Mouse (Mus musculus): ENCODE data around the gene Kif2c.

- TF ChIP-seq UBTF (IDR thresholded peaks at IDR 0.05; ENCODE audit: borderline replicate concordance, insufficient read depth, low read depth, low read length) = no peak
- no peak for TF ChIP-seq BHLHE40 (IDR thresholded peaks at IDR 0.05; ENCODE audit: borderline replicate concordance, low read depth, low read length)
- no peak for TF ChIP-seq MXI1 (IDR thresholded peaks at IDR 0.05; ENCODE audit: low read depth, low read length)
- no peak for TF ChIP-seq MAX (IDR thresholded peaks at IDR 0.05; ENCODE audit: low read length)
- TF ChIP-seq CTCF (IDR thresholded peaks at IDR 0.05 in 2 of 3, conservative IDR thresholded peaks at IDR 0.05 in 1 of 3; ENCODE audit: control insufficient read depth in 1 of 3, insufficient read depth in 1 of 3, low read depth in 2 of 3, low read length in 3 of 3, poor library complexity in 1 of 3, severe bottlenecking in 1 of 3) = no peak
- TF ChIP-seq EP300 (IDR thresholded peaks at IDR 0.05; ENCODE audit: low read depth in 1 of 2, low read length in 2 of 2) = no peak
- no peak for TF ChIP-seq MEF2A (IDR thresholded peaks at IDR 0.05; ENCODE audit: extremely low read depth, insufficient replicate concordance, low read depth, low read length, poor library complexity, severe bottlenecking)
- TF ChIP-seq ZNF384 (IDR thresholded peaks at IDR 0.05; ENCODE audit: low read depth, low read length) = no peak
- no peak for TF ChIP-seq CHD1 (IDR thresholded peaks at IDR 0.05; ENCODE audit: low read depth, low read length)
- TF ChIP-seq MAZ (IDR thresholded peaks at IDR 0.05; ENCODE audit: low read depth, low read length) = no peak
- no peak for TF ChIP-seq GABPA (IDR thresholded peaks at IDR 0.05; ENCODE audit: low read depth, low read length)
- no peak for TF ChIP-seq ETS1 (IDR thresholded peaks at IDR 0.05; ENCODE audit: low read depth, low read length)
- TF ChIP-seq POLR2AphosphoS2 (IDR thresholded peaks at IDR 0.05; ENCODE audit: low read length) = no peak
- no peak for TF ChIP-seq SIN3A (IDR thresholded peaks at IDR 0.05; ENCODE audit: low read length)
These were observed 66.8 kb downstream of the Kif2c start for GRCm38 (mm10) chr4:117115592-117115991.
